In the genomic region with DNA sequence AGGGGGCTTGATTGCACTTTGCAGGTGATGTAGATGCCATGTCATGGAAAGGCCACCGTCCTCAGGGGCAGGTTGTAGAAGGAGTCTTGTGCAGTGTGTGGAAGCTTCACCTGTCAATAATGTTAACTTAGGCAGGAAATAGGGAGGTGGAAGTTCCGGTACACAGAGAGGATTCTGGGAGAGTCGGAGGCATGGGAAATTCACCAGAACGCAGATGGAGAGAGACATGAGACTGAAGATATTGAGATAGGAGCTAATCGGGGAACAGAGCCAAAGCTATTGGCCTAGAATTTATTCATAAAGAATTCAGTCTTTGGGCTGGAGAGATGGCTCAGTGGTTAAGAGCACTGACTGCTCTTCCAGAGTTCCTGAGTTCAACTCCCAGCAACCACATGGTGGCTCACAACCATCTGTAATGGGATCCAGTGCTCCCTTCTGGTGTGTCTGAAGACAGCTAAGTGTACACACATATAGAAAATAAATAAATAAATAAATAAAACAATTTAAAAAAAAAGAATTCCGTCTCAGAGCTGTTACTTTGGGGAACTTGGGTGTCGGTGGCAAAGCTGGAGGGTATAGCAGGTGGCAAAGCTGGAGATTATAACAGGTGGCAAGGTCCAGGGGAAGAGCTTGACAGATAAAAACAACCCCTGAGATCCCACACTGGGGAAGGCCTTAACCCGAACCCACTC, we compare ENCODE assay signal across 1 mouse cellular context.
TF ChIP-seq lines count a peak whose summit lies in the region.

No protein-coding gene starts in this region.

TF ChIP-seq in CH12.LX, 34 proteins besides CTCF, POLR2A, EP300 and RAD21 (continued from another document):
- TF ChIP-seq MXI1 (IDR thresholded peaks at IDR 0.05; ENCODE audit: low read depth, low read length) = peak; percentile 48; the same call in 1 of the 2 replicates
- peak; percentile 84 for TF ChIP-seq HCFC1 (IDR thresholded peaks at IDR 0.05; ENCODE audit: low read depth, low read length)
- TF ChIP-seq TBP (conservative IDR thresholded peaks at IDR 0.05; ENCODE audit: low read depth, low read length) = peak; percentile 91
- peak; percentile 75 for TF ChIP-seq ELF1 (IDR thresholded peaks at IDR 0.05; ENCODE audit: low read depth, low read length)
- no peak for TF ChIP-seq SMC3 (IDR thresholded peaks at IDR 0.05; ENCODE audit: low read depth, low read length)
- TF ChIP-seq ZC3H11A (IDR thresholded peaks at IDR 0.05; ENCODE audit: low read depth, low read length) = no peak
- no peak for TF ChIP-seq RCOR1 (conservative IDR thresholded peaks at IDR 0.05; ENCODE audit: low read depth, low read length)
- no peak for TF ChIP-seq JUN (IDR thresholded peaks at IDR 0.05; ENCODE audit: insufficient read depth, low read depth, low read length)
- TF ChIP-seq KAT2A (IDR thresholded peaks at IDR 0.05; ENCODE audit: insufficient replicate concordance, low read length) = peak; percentile 65; the same call in 1 of the 2 replicates
- peak; percentile 73; the same call in 1 of the 2 replicates for TF ChIP-seq TCF12 (IDR thresholded peaks at IDR 0.05; ENCODE audit: low read depth, low read length)
- no peak for TF ChIP-seq MAFK (IDR thresholded peaks at IDR 0.05; ENCODE audit: insufficient replicate concordance, low read length)
- no peak for TF ChIP-seq UBTF (IDR thresholded peaks at IDR 0.05; ENCODE audit: low read depth, low read length)
- 0 out of 2 replicates have a peak, but pooled peaks have one; percentile 43 for TF ChIP-seq MAZ (IDR thresholded peaks at IDR 0.05; ENCODE audit: low read depth, low read length)
- TF ChIP-seq USF1 (IDR thresholded peaks at IDR 0.05; ENCODE audit: low read depth, low read length) = no peak
- TF ChIP-seq BHLHE40 (IDR thresholded peaks at IDR 0.05; ENCODE audit: low read depth, low read length) = no peak
- no peak for TF ChIP-seq GABPA (IDR thresholded peaks at IDR 0.05; ENCODE audit: insufficient replicate concordance, low read depth, low read length)
- TF ChIP-seq PAX5 (IDR thresholded peaks at IDR 0.05; ENCODE audit: low read length) = no peak
- TF ChIP-seq MYC (IDR thresholded peaks at IDR 0.05; ENCODE audit: low read depth, low read length) = peak; percentile 98
- no peak for TF ChIP-seq CHD1 (IDR thresholded peaks at IDR 0.05; ENCODE audit: low read depth, low read length)
- no peak for TF ChIP-seq POLR2AphosphoS2 (IDR thresholded peaks at IDR 0.05; ENCODE audit: low read depth, low read length)
- peak; percentile 42; the same call in 1 of the 2 replicates for TF ChIP-seq SIN3A (IDR thresholded peaks at IDR 0.05; ENCODE audit: low read length)
- no peak for TF ChIP-seq IRF4 (IDR thresholded peaks at IDR 0.05; ENCODE audit: low read depth, low read length)
- TF ChIP-seq CHD2 (IDR thresholded peaks at IDR 0.05; ENCODE audit: low read length) = 0 out of 2 replicates have a peak, but pooled peaks have one; percentile 30
- TF ChIP-seq USF2 (conservative IDR thresholded peaks at IDR 0.05; ENCODE audit: low read depth, low read length) = no peak
